Mouse (Mus musculus) ES-E14 (cell line): ENCODE measurements around the gene Pcp4l1. TPM values are rescaled to one million over a fixed set of nuclear protein-coding genes. Genes with fewer than 3 reads are reported as not detected.

Experiments used
- DNase-seq: peaks from one replicate; pipeline ENCODE4 v3.0.0-alpha.2; 2013; ENCODE audit warnings: low read depth, low spot score
- H3K27ac ChIP-seq: 2 replicates; pipeline ENCODE4 v1.5.1; 2012; ENCODE audit warnings: low read depth, mild to moderate bottlenecking, low read length, moderate library complexity, mixed read lengths; ENCODE audit not compliant: poor library complexity, insufficient read depth, severe bottlenecking
- H3K36me3 ChIP-seq: 2 replicates; pipeline ENCODE4 v1.6.1; 2012; ENCODE audit warnings: mild to moderate bottlenecking, low read length, moderate library complexity, mixed read lengths; ENCODE audit not compliant: control insufficient read depth, poor library complexity, insufficient read depth, severe bottlenecking
- H3K4me1 ChIP-seq, 2 experiments: fragments of 150-350 bp in 1 of 2; sonication (generic) in 1 of 2; 2 replicates each; pipeline ENCODE4 v1.6.1; 2012; ENCODE audit warnings: low read length in 2 of 2, mild to moderate bottlenecking in 1 of 2, mixed read lengths in 1 of 2; ENCODE audit not compliant: control insufficient read depth in 2 of 2, insufficient read depth in 2 of 2, poor library complexity in 1 of 2
- H3K4me3 ChIP-seq, 2 experiments: fragments of 150-350 bp in 1 of 2; sonication (generic) in 1 of 2; 2 replicates each; pipeline ENCODE4 v1.5.1; 2012; ENCODE audit warnings: low read length in 2 of 2, low read depth in 1 of 2, mild to moderate bottlenecking in 1 of 2, mixed read lengths in 1 of 2; ENCODE audit not compliant: insufficient read depth in 1 of 2, poor library complexity in 1 of 2, severe bottlenecking in 1 of 2
- H3K9ac ChIP-seq: 2 replicates; pipeline ENCODE4 v1.6.1; 2012; ENCODE audit warnings: low read depth, mild to moderate bottlenecking, low read length, mixed read lengths; ENCODE audit not compliant: poor library complexity, insufficient read depth, severe bottlenecking
- H3K9me3 ChIP-seq: fragments of 150-350 bp; sonication (generic); 2 replicates; pipeline ENCODE4 v1.6.1; 2012; ENCODE audit warnings: low read depth, mild to moderate bottlenecking, low read length; ENCODE audit not compliant: control insufficient read depth, insufficient read depth
- CHD2 ChIP-seq: IDR thresholded peaks from 2 replicates; pipeline ENCODE4 v1.6.1; 2014; ENCODE audit warnings: mild to moderate bottlenecking, low read depth, low read length, inconsistent platforms
- HCFC1 ChIP-seq: IDR thresholded peaks from 2 replicates; pipeline ENCODE4 v1.6.1; 2012; ENCODE audit warnings: low read length, inconsistent platforms, borderline replicate concordance; ENCODE audit not compliant: insufficient read depth
- MAFK ChIP-seq: IDR thresholded peaks from 2 replicates; pipeline ENCODE4 v1.6.1; 2014; ENCODE audit warnings: mild to moderate bottlenecking, low read depth, low read length, inconsistent platforms; ENCODE audit not compliant: insufficient read depth
- ZC3H11A ChIP-seq: IDR thresholded peaks from 2 replicates; pipeline ENCODE4 v1.6.1; 2012; ENCODE audit warnings: low read depth, mild to moderate bottlenecking, inconsistent platforms, low read length, borderline replicate concordance
- ZNF384 ChIP-seq: IDR thresholded peaks from 2 replicates; pipeline ENCODE4 v1.6.1; 2012; ENCODE audit warnings: low read depth, low read length, inconsistent platforms
- in situ Hi-C, 2 experiments: fragments of 600-800 bp; cut with MboI; formaldehyde crosslinking; loops; one replicate each; pipeline ENCODE4 v1.15.1; 2025; ENCODE audit warnings: low sequenced_read_pairs in 2 of 2, inconsistent platforms in 1 of 2; ENCODE audit not compliant: unreplicated experiment in 2 of 2
- total RNA-seq: library from RNA; depleted of rRNA; stranded (reverse); fragments of 300-350 nt; gene quantifications from 2 replicates; pipeline ENCODE4 v1.2.3, GENCODE M21; 2012

Gene Pcp4l1
- total RNA-seq, 1 experiment, result 2.2 TPM

GRCm38 (mm10) chr1:171192283-171192682 is 3.8 kb downstream of the Pcp4l1 start:
- TF ChIP-seq ZNF384 (no peak), HCFC1 (no peak), CHD2 (no peak), MAFK (no peak), ZC3H11A (no peak)
- H3K4me3 ChIP-seq, result no peak overlapping the region
- H3K27ac ChIP-seq, result no peak overlapping the region
- no peak for DNase-seq
- H3K9ac ChIP-seq, result no peak overlapping the region
- in situ Hi-C loops, result no loop called here
- H3K9me3 ChIP-seq, result no peaks in the 10 kb centered on the region
- H3K36me3 ChIP-seq, result no peaks in the 10 kb centered on the region
- peaks cover 11 to 17% of the 10 kb centered on the region in 2 experiments for H3K4me1 ChIP-seq

- Histone ChIP-seq H3K27ac (no peak overlapping the region), H3K36me3 (no peaks in the 10 kb centered on the region), H3K9me3 (no peaks in the 10 kb centered on the region), H3K4me1 (peaks cover 9 to 18% of the 10 kb centered on the region in 2 experiments), H3K4me3 (no peak overlapping the region), H3K9ac (no peak overlapping the region)
- in situ Hi-C loops, result no loop called here
- no peak for DNase-seq
- TF ChIP-seq ZNF384, result no peak
- no peak for TF ChIP-seq CHD2
- no peak for TF ChIP-seq MAFK
- no peak for TF ChIP-seq ZC3H11A
Measured at GRCm38 (mm10) chr1:171190832-171191231, 5.2 kb downstream of the Pcp4l1 start.

GRCm38 (mm10) chr1:171189476-171190114 is 6.5 kb downstream of the Pcp4l1 start:
- in situ Hi-C loops, result no loop called here
- peaks cover 9 to 18% of the 10 kb centered on the region in 2 experiments for H3K4me1 ChIP-seq
- TF ChIP-seq ZC3H11A (no peak), CHD2 (no peak), MAFK (no peak), HCFC1 (no peak), ZNF384 (no peak)
- H3K27ac ChIP-seq, result no peak overlapping the region
- H3K4me3 ChIP-seq, result peak overlapping the region in 1 of 2 experiments; percentile 26; a peak in 1 of 4 replicates
- H3K9me3 ChIP-seq, result no peaks in the 10 kb centered on the region
- no peaks in the 10 kb centered on the region for H3K36me3 ChIP-seq
- H3K9ac ChIP-seq, result no peak overlapping the region
- no peak for DNase-seq

- no peaks in the 10 kb centered on the region for H3K9me3 ChIP-seq
- H3K36me3 ChIP-seq, result no peaks in the 10 kb centered on the region
- no peak for DNase-seq
- no peak overlapping the region for H3K4me3 ChIP-seq
- TF ChIP-seq HCFC1 (no peak), ZC3H11A (no peak), MAFK (no peak), CHD2 (no peak), ZNF384 (no peak)
- in situ Hi-C loops, result no loop called here
- H3K27ac ChIP-seq, result no peak overlapping the region; the same call in 1 of the 2 replicates
- no peak overlapping the region for H3K9ac ChIP-seq
- H3K4me1 ChIP-seq, result peaks cover 9 to 18% of the 10 kb centered on the region in 2 experiments
Measured at GRCm38 (mm10) chr1:171189046-171189445, 7.0 kb downstream of the Pcp4l1 start.
